Mouse (Mus musculus) E14TG2a.4 (cell line): ENCODE measurements around the gene Nbeal1.
A peak's percentile ranks its signal among the peaks of the same experiment; 100 is the strongest.

ENCODE experiments used
- H3K27me3 ChIP-seq: 2 replicates; pipeline ENCODE4 v1.6.1; 2014; ENCODE audit warnings: low read length, control low read depth; ENCODE audit not compliant: insufficient read depth
- H3K36me3 ChIP-seq: 2 replicates; pipeline ENCODE4 v1.6.1; 2014; ENCODE audit warnings: low read length, control low read depth; ENCODE audit not compliant: insufficient read depth
- H3K4me1 ChIP-seq: replicated peaks from 2 replicates; pipeline ENCODE4 v1.6.1; 2014; ENCODE audit warnings: low read depth, low read length, control low read depth
- H3K4me3 ChIP-seq: replicated peaks from 2 replicates; pipeline ENCODE4 v1.5.1; 2014; ENCODE audit warnings: mild to moderate bottlenecking, low read length
- H3K9me3 ChIP-seq: 2 replicates; pipeline ENCODE4 v1.6.1; 2014; ENCODE audit warnings: low read length, control low read depth
- CTCF ChIP-seq: conservative IDR thresholded peaks from 2 replicates; pipeline ENCODE4 v1.5.1; 2014; ENCODE audit warnings: low read length
- NANOG ChIP-seq: IDR thresholded peaks from 2 replicates; pipeline ENCODE4 v1.6.1; 2014; ENCODE audit warnings: borderline replicate concordance, low read length, mixed read lengths
- POU5F1 ChIP-seq: IDR thresholded peaks from 2 replicates; pipeline ENCODE4 v1.6.1; 2014; ENCODE audit warnings: low read length, borderline replicate concordance

Gene Nbeal1

DNA sequence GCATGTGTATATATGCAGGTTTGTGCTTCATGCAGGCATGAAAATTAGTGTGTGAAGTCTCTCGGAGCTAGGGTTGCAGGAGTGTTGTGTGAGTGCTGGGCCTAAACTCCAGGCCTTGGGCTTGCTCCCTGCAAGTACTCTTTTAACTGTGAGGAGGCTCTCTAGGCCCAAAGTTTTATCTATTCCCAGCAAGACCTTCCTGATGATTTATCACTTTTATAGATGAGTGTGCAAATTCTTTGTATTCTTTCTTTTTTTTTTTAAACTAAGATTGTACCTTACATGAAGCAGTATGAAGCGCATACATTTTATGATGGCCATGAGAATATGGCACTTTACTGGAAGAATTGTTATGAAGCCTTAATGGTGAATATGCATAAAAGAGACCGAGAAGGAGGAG lies 87.7 kb downstream of the Nbeal1 start:
- Histone ChIP-seq H3K36me3 (peaks cover 52% of the 10 kb centered on the region), H3K27me3 (no peaks in the 10 kb centered on the region), H3K4me1 (no peaks in the 10 kb centered on the region), H3K9me3 (no peaks in the 10 kb centered on the region), H3K4me3 (no peak overlapping the region)
- TF ChIP-seq NANOG, result no peak
- no peak for TF ChIP-seq POU5F1
- no peak for TF ChIP-seq CTCF

DNA sequence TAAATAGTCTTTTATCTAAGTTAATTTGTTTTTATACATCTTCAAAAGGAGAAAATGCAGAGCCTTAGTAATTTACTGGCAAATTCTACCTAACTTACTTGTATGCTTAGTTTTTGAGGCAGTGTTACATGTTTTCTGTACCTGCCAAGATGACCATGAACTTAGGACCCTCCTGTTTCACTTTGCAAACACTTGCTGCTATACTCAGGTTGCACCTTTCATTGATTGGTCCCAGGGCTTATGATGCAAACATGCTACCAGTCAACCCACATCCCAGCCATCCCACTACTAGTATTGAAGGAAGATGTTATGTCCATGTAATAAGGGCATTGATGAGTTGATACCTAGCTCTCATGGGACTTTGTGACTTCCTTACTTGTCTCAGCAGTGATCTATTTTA lies 88.9 kb downstream of the Nbeal1 start:
- TF ChIP-seq NANOG (no peak), CTCF (no peak), POU5F1 (no peak)
- no peaks in the 10 kb centered on the region for H3K4me1 ChIP-seq
- no peaks in the 10 kb centered on the region for H3K9me3 ChIP-seq
- peaks cover 42% of the 10 kb centered on the region for H3K36me3 ChIP-seq
- no peaks in the 10 kb centered on the region for H3K27me3 ChIP-seq
- no peak overlapping the region for H3K4me3 ChIP-seq

DNA sequence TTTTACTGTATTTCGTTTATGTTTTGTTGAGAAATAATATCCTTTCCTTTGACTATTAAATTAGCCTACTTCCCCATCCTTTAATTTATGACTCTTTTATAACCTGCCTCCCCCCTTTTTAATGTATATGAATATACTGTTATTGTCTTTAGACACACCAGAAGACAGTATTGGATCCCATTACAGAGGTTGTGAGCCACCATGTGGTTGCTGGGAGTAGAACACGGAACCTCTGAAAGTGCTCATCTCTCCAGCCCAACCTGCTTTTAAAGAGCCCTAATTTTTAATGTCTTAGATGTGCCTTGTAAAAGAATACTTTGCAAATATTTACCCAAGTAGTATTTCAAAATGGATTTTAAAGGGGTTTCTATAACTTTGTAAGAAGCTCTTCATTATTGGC lies 92.1 kb downstream of the Nbeal1 start:
- peaks cover 25% of the 10 kb centered on the region for H3K36me3 ChIP-seq
- H3K4me1 ChIP-seq, result no peaks in the 10 kb centered on the region
- H3K4me3 ChIP-seq, result no peak overlapping the region
- H3K9me3 ChIP-seq, result no peaks in the 10 kb centered on the region
- no peaks in the 10 kb centered on the region for H3K27me3 ChIP-seq
- peak; percentile 9; the same call in 1 of the 2 replicates for TF ChIP-seq CTCF
- TF ChIP-seq POU5F1, result no peak

- Histone ChIP-seq H3K4me3 (no peak overlapping the region), H3K9me3 (no peaks in the 10 kb centered on the region), H3K4me1 (no peaks in the 10 kb centered on the region), H3K27me3 (no peaks in the 10 kb centered on the region), H3K36me3 (peaks cover 56% of the 10 kb centered on the region)
- no peak for TF ChIP-seq POU5F1
- no peak for TF ChIP-seq NANOG
- TF ChIP-seq CTCF, result no peak
Observed at GRCm38 (mm10) chr1:60293921-60294320, 113.5 kb downstream of the Nbeal1 start.

DNA sequence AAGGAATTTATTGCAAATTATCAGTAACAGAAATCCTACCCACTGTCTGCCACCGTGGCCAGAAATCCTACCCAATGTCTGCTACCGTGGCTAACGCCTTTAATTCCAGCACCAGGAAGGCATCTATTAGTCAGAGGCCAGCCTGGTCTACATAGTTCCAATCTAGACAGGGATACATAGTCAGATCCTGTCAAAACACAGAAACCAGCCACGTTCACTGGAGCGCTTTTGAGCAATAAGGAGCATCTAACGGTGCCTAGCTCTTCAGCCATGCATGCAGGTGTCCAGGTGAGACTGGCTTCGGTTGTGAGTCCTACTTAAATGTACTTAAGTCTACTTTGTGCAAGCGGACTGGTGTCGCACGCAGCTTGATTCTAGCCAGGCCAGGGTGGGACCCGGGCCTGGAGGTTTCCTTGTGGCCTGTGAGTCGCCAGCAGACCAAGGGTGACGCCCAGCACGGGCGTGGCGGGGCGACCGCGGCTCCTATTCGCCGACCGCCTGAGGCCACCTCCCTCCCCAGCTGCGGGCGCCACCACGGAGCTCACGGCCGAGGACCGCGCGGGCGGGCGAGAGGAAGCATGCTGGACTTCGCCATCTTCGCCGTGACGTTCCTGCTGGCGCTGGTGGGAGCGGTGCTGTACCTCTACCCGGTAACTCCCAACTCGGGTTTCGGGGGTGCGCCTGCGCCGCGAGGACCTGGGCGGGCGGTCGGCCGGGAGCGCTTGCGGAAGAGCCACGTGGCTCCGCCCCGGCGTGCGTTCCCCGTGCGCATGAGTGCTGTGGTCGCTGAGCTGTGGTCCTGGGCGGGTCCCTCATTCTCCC lies 162.6 kb downstream of the Nbeal1 start, which contains the start of gene Cyp20a1:
Gene Cyp20a1 (plus strand): TSS at position 516 of the 822 bp plus-strand sequence.
- H3K4me1 ChIP-seq, result peaks cover 27% of the 10 kb centered on the region
- TF ChIP-seq POU5F1, result no peak
- no peak for TF ChIP-seq CTCF
- no peak for TF ChIP-seq NANOG
- H3K9me3 ChIP-seq, result peaks cover 6% of the 10 kb centered on the region
- no peaks in the 10 kb centered on the region for H3K27me3 ChIP-seq
- H3K4me3 ChIP-seq, result peak within 1 kb of the TSS; percentile 85
- H3K36me3 ChIP-seq, result peaks cover 8% of the 10 kb centered on the region

- Histone ChIP-seq H3K27me3 (no peaks in the 10 kb centered on the region), H3K4me3 (peak overlapping the region; percentile 85), H3K36me3 (peaks cover 4% of the 10 kb centered on the region), H3K4me1 (peaks cover 27% of the 10 kb centered on the region), H3K9me3 (peaks cover 10% of the 10 kb centered on the region)
- TF ChIP-seq NANOG (no peak), POU5F1 (no peak), CTCF (no peak)
Observed at GRCm38 (mm10) chr1:60343630-60344455, 163.4 kb downstream of the Nbeal1 start.

- Histone ChIP-seq H3K9me3 (peaks cover 18% of the 10 kb centered on the region), H3K36me3 (peaks cover 6% of the 10 kb centered on the region), H3K27me3 (no peaks in the 10 kb centered on the region), H3K4me1 (peaks cover 27% of the 10 kb centered on the region), H3K4me3 (0 out of 2 replicates have a peak overlapping the region, but pooled peaks have one; percentile 85)
- TF ChIP-seq CTCF (no peak), POU5F1 (no peak)
Observed at GRCm38 (mm10) chr1:60344670-60345069, 164.3 kb downstream of the Nbeal1 start.

GRCm38 (mm10) chr1:60345712-60346111 lies 165.3 kb downstream of the Nbeal1 start:
- Histone ChIP-seq H3K36me3 (peaks cover 7% of the 10 kb centered on the region), H3K27me3 (no peaks in the 10 kb centered on the region), H3K4me1 (peaks cover 27% of the 10 kb centered on the region), H3K9me3 (peaks cover 27% of the 10 kb centered on the region), H3K4me3 (no peak overlapping the region)
- no peak for TF ChIP-seq CTCF
- no peak for TF ChIP-seq NANOG
- TF ChIP-seq POU5F1, result no peak
